Mouse (Mus musculus) forebrain, embryonic 14.5 days (tissue): ENCODE data around the gene Stambp. TPM values are rescaled to one million over a fixed set of nuclear protein-coding genes. Genes with fewer than 3 reads are reported as not detected.

Experiments used
- ATAC-seq: fragments of 200-750 bp; cut with Nextera tagmentation; 2 replicates; pipeline ENCODE4 v1.8.0; 2017; ENCODE audit warnings: mild to moderate bottlenecking, moderate library complexity
- DNase-seq: peaks from one replicate; pipeline ENCODE4 v3.0.0-alpha.2; 2015; ENCODE audit warnings: low spot score
- H3K27ac ChIP-seq: fragments of 300-500 bp; sonication (generic); 2 replicates; pipeline ENCODE4 v1.5.1; 2014; ENCODE audit warnings: low read depth, mild to moderate bottlenecking, control low read depth, low read length, moderate library complexity
- H3K27me3 ChIP-seq: fragments of 300-500 bp; sonication (generic); replicated peaks from 2 replicates; pipeline ENCODE4 v1.6.1; 2014; ENCODE audit warnings: low read length, control low read depth, mixed read lengths; ENCODE audit not compliant: control insufficient read depth, insufficient read depth
- H3K36me3 ChIP-seq: fragments of 300-500 bp; sonication (generic); 2 replicates; pipeline ENCODE4 v1.6.1; 2014; ENCODE audit warnings: low read length, control low read depth; ENCODE audit not compliant: control insufficient read depth, insufficient read depth
- H3K4me1 ChIP-seq: fragments of 300-500 bp; sonication (generic); 2 replicates; pipeline ENCODE4 v1.6.1; 2014; ENCODE audit warnings: antibody characterized with exemption, low read length, control low read depth; ENCODE audit not compliant: control insufficient read depth, insufficient read depth
- H3K4me2 ChIP-seq: fragments of 300-500 bp; sonication (generic); 2 replicates; pipeline ENCODE4 v1.6.1; 2014; ENCODE audit warnings: mild to moderate bottlenecking, control low read depth, low read length
- H3K4me3 ChIP-seq: fragments of 300-500 bp; sonication (generic); 2 replicates; pipeline ENCODE4 v1.5.1; 2014; ENCODE audit warnings: low read depth, low read length, control low read depth
- H3K9ac ChIP-seq: fragments of 300-500 bp; sonication (generic); 2 replicates; pipeline ENCODE4 v1.6.1; 2014; ENCODE audit warnings: mild to moderate bottlenecking, low read length, control low read depth, moderate library complexity
- H3K9me3 ChIP-seq: fragments of 300-500 bp; sonication (generic); replicated peaks from 2 replicates; pipeline ENCODE4 v1.6.1; 2016; ENCODE audit warnings: low read length, control low read depth, mixed read lengths; ENCODE audit not compliant: control insufficient read depth
- WGBS: fragments of 180-500 bp; shearing (Covaris S2); extraction: QIAGEN DNeasy Blood & Tissue Kit; methylation state at CpG from one replicate; pipeline ENCODE4 v1.1.7; 2014; 5-methylcytosine and 5-hydroxymethylcytosine counted together
- polyA plus RNA-seq: library from polyadenylated mRNA; unstranded; fragments of >200 nt; fragmentation: Nextera tagmentation; extraction: Ambion mirVana; gene quantifications from 2 replicates; pipeline ENCODE4 v1.2.1, GENCODE M21; 2014

Stambp gene
- polyA plus RNA-seq, 1 experiment from 2014 or later = 56.5 TPM

- no peaks in the 10 kb centered on the region for H3K4me1 ChIP-seq
- no peaks in the 10 kb centered on the region for H3K9me3 ChIP-seq
- DNase-seq (no peak), ATAC-seq (0 out of 2 replicates have a peak, but pooled peaks have one; percentile 23)
- H3K4me2 ChIP-seq = 0 out of 2 replicates have a peak overlapping the region, but pooled peaks have one; percentile 2
- no peak overlapping the region for H3K27ac ChIP-seq
- 39% methylated on average over 20 of the region's 20 CpGs for WGBS
- no peaks in the 10 kb centered on the region for H3K27me3 ChIP-seq
- H3K9ac ChIP-seq = no peak overlapping the region
- no peaks in the 10 kb centered on the region for H3K36me3 ChIP-seq
- no peak overlapping the region for H3K4me3 ChIP-seq
Observed at GRCm38 (mm10) chr6:83582135-83582937, 9.8 kb upstream of the Stambp start.

GRCm38 (mm10) chr6:83577534-83577933 is 5.0 kb upstream of the Stambp start:
- Histone ChIP-seq H3K4me3 (no peak overlapping the region), H3K9ac (no peak overlapping the region), H3K4me2 (no peak overlapping the region), H3K9me3 (no peaks in the 10 kb centered on the region), H3K27me3 (no peaks in the 10 kb centered on the region), H3K27ac (no peak overlapping the region), H3K36me3 (no peaks in the 10 kb centered on the region), H3K4me1 (0 out of 2 replicates have a peak, but pooled peaks cover 3% of the 10 kb centered on the region)
- no peak for DNase-seq
- ATAC-seq = no peak

GRCm38 (mm10) chr6:83575609-83576008 is 3.1 kb upstream of the Stambp start:
- ATAC-seq (no peak), DNase-seq (no peak)
- Histone ChIP-seq H3K4me1 (peaks cover 10% of the 10 kb centered on the region), H3K27me3 (no peaks in the 10 kb centered on the region), H3K9ac (no peak overlapping the region), H3K36me3 (no peaks in the 10 kb centered on the region), H3K4me3 (no peak overlapping the region), H3K4me2 (no peak overlapping the region), H3K9me3 (no peaks in the 10 kb centered on the region), H3K27ac (no peak overlapping the region)
- WGBS = 79% methylated on average over 4 of the region's 4 CpGs

- H3K36me3 ChIP-seq = peaks cover 10% of the 10 kb centered on the region; the same call in 1 of the 2 replicates
- peak overlapping the region; percentile 83 for H3K27ac ChIP-seq
- peak; percentile 98 for ATAC-seq
- peak; percentile 98 for DNase-seq
- peak overlapping the region; percentile 75 for H3K9ac ChIP-seq
- H3K9me3 ChIP-seq = no peaks in the 10 kb centered on the region
- H3K4me1 ChIP-seq = peaks cover 10% of the 10 kb centered on the region
- H3K4me3 ChIP-seq = peak overlapping the region; percentile 47
- 5% methylated on average over 37 of the region's 37 CpGs for WGBS
- H3K27me3 ChIP-seq = no peaks in the 10 kb centered on the region
- peak overlapping the region; percentile 92 for H3K4me2 ChIP-seq
Observed at GRCm38 (mm10) chr6:83571840-83572667, 475 bp downstream of the Stambp start.

GRCm38 (mm10) chr6:83568901-83569862 is 3.3 kb downstream of the Stambp start:
- H3K36me3 ChIP-seq = peaks cover 19% of the 10 kb centered on the region
- whole genome bisulfite sequencing = 74% methylated on average over 20 of the region's 20 CpGs
- ATAC-seq = no peak

GRCm38 (mm10) chr6:83555972-83556371 is 16.6 kb downstream of the Stambp start:
- H3K27me3 ChIP-seq = no peaks in the 10 kb centered on the region
- no peaks in the 10 kb centered on the region for H3K9me3 ChIP-seq
- no peak overlapping the region for H3K27ac ChIP-seq
- peaks cover 68% of the 10 kb centered on the region for H3K36me3 ChIP-seq
- H3K4me2 ChIP-seq = no peak overlapping the region
- no peak overlapping the region for H3K9ac ChIP-seq
- no peaks in the 10 kb centered on the region for H3K4me1 ChIP-seq
- DNase-seq (no peak), ATAC-seq (no peak)
- 92% methylated on average over 6 of the region's 6 CpGs for WGBS
- H3K4me3 ChIP-seq = no peak overlapping the region

More at GRCm38 (mm10) chr6:83568901-83569862, 3.3 kb downstream of the Stambp start:
- no peak overlapping the region for H3K4me2 ChIP-seq
- H3K4me3 ChIP-seq = no peak overlapping the region
- no peaks in the 10 kb centered on the region for H3K9me3 ChIP-seq
- DNase-seq = no peak
- H3K4me1 ChIP-seq = peaks cover 10% of the 10 kb centered on the region
- H3K27me3 ChIP-seq = no peaks in the 10 kb centered on the region
- H3K27ac ChIP-seq = no peak overlapping the region
- no peak overlapping the region for H3K9ac ChIP-seq

GRCm38 (mm10) chr6:83548346-83548745 is 24.2 kb downstream of the Stambp start:
- Histone ChIP-seq H3K36me3 (peaks cover 39% of the 10 kb centered on the region), H3K27ac (no peak overlapping the region), H3K9ac (no peak overlapping the region), H3K9me3 (no peaks in the 10 kb centered on the region), H3K4me1 (no peaks in the 10 kb centered on the region), H3K4me3 (no peak overlapping the region), H3K27me3 (no peaks in the 10 kb centered on the region), H3K4me2 (no peak overlapping the region)
- WGBS = 33% methylated on average over 5 of the region's 5 CpGs
- DNase-seq (no peak), ATAC-seq (no peak)

GRCm38 (mm10) chr6:83545778-83546177 is 26.8 kb downstream of the Stambp start:
- DNase-seq (no peak), ATAC-seq (no peak)
- Histone ChIP-seq H3K36me3 (peaks cover 33% of the 10 kb centered on the region), H3K9ac (no peak overlapping the region), H3K4me3 (no peak overlapping the region), H3K9me3 (no peaks in the 10 kb centered on the region), H3K4me2 (no peak overlapping the region), H3K27ac (no peak overlapping the region), H3K4me1 (no peaks in the 10 kb centered on the region), H3K27me3 (no peaks in the 10 kb centered on the region)
- WGBS = 81% methylated on average over 3 of the region's 3 CpGs
